Mouse (Mus musculus) lung, postnatal 0 days (tissue): ENCODE data around the gene Rabep1.

Source experiments
- CTCF ChIP-seq: IDR thresholded peaks from 2 replicates; pipeline ENCODE4 v1.5.1; 2016; ENCODE audit warnings: antibody characterized with exemption, mild to moderate bottlenecking
- EP300 ChIP-seq: IDR thresholded peaks from 2 replicates; pipeline ENCODE4 v1.6.1; 2016; ENCODE audit warnings: antibody characterized with exemption, mild to moderate bottlenecking, control low read depth

GRCm38 (mm10) chr11:70831201-70831600, 13.4 kb upstream of the Rabep1 start:
- TF ChIP-seq EP300 (no peak), CTCF (no peak)
